Mouse (Mus musculus) CH12.LX (cell line): ENCODE results near the gene Gmpr2.

Experiments
- CHD2 ChIP-seq: IDR thresholded peaks from 2 replicates; pipeline ENCODE4 v1.6.1; 2011; ENCODE audit warnings: low read length, improper control_type of control experiment
- CTCF ChIP-seq, 2 experiments: IDR thresholded peaks in 1 of 2; conservative IDR thresholded peaks in 1 of 2; 2 replicates each; pipeline ENCODE4 v1.5.1; 2011 to 2012; ENCODE audit warnings: low read depth in 2 of 2, low read length in 2 of 2, improper control_type of control experiment in 1 of 2, inconsistent platforms in 1 of 2, mild to moderate bottlenecking in 1 of 2, moderate library complexity in 1 of 2
- ELF1 ChIP-seq: IDR thresholded peaks from 2 replicates; pipeline ENCODE4 v1.6.1; 2014; ENCODE audit warnings: low read depth, mild to moderate bottlenecking, inconsistent platforms, low read length, improper control_type of control experiment
- ETS1 ChIP-seq: conservative IDR thresholded peaks from 2 replicates; pipeline ENCODE4 v1.6.1; 2012; ENCODE audit warnings: low read depth, mild to moderate bottlenecking, inconsistent platforms, low read length, improper control_type of control experiment, moderate library complexity
- HCFC1 ChIP-seq: IDR thresholded peaks from 2 replicates; pipeline ENCODE4 v1.6.1; 2012; ENCODE audit warnings: low read depth, mild to moderate bottlenecking, inconsistent platforms, low read length, improper control_type of control experiment
- JUN ChIP-seq: IDR thresholded peaks from 2 replicates; pipeline ENCODE4 v1.6.1; 2011; ENCODE audit warnings: low read depth, mild to moderate bottlenecking, low read length, improper control_type of control experiment, moderate library complexity; ENCODE audit not compliant: insufficient read depth
- JUND ChIP-seq: conservative IDR thresholded peaks from 2 replicates; pipeline ENCODE4 v1.6.1; 2011; ENCODE audit warnings: low read depth, low read length, improper control_type of control experiment
- NELFE ChIP-seq: IDR thresholded peaks from 2 replicates; pipeline ENCODE4 v1.6.1; 2011; ENCODE audit warnings: low read depth, low read length, improper control_type of control experiment
- POLR2A ChIP-seq: IDR thresholded peaks from 2 replicates; pipeline ENCODE4 v1.6.1; 2011; ENCODE audit warnings: low read depth, mild to moderate bottlenecking, improper control_type of control experiment, low read length
- TBP ChIP-seq: conservative IDR thresholded peaks from 2 replicates; pipeline ENCODE4 v1.6.1; 2011; ENCODE audit warnings: low read depth, low read length, improper control_type of control experiment
- ZMIZ1 ChIP-seq: IDR thresholded peaks from 2 replicates; pipeline ENCODE4 v1.6.1; 2012; ENCODE audit warnings: low read depth, mild to moderate bottlenecking, inconsistent platforms, low read length, improper control_type of control experiment

DNA sequence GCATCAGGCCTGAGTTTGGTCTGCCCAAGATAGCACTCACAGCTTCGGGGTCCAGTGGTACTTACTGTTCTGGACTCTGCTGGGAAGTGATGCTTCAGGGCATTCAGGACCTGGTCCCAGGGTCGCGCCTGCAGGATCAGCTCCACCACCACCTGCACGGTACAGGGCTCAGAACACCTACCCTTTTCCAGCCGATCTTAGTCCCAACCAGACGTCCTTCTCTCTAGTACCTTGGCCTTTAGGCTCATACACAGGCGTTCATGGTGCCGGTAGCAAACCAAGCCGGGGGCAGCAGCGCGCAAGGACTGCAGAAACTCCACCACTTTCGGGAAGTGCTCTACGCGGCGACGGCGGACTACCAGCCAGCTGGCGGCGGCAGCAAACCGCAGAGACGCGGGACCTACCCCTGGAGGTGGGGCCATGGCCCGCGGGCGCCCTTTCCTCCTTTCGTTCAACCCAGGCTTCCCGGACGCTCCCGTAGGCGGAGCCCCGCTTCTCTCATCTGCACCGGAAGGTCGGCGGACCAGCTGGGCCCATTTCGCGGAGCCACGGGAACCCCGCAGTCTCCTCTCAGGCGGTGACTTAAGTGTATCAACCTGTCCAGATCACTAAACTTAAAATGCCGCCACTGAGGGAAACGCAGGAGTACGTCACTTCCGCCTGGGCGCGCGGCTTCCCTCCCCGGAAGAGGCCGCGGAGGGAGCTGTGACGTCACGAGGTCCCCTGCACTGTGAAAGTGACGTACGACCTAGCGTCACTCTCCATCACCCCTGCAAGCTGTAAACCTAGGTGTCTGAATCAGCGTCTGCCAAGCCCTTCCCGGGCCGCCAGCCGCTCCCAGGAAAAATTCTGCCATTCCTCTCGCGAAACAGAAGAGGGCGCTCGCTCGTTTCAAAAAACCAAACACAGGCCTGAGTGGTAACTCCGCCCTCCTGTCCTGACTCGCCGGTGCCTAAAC, 9.7 kb downstream of the Gmpr2 start, which contains the start of gene Tinf2:
- TF ChIP-seq CHD2 = peak; percentile 73; the same call in 1 of the 2 replicates
- peak; percentile 98 for TF ChIP-seq ETS1
- TF ChIP-seq TBP = 0 out of 2 replicates have a peak, but pooled peaks have one; percentile 43
- peak; percentile 84 for TF ChIP-seq HCFC1
- TF ChIP-seq CTCF (conservative IDR thresholded peaks at IDR 0.05 in 1 of 2, IDR thresholded peaks at IDR 0.05 in 1 of 2; ENCODE audit: low read depth in 2 of 2, low read length in 2 of 2) = peak; percentile 48 to 86
- peak; percentile 91 for TF ChIP-seq NELFE
- peak; percentile 71 for TF ChIP-seq JUND
- peak; percentile 91 for TF ChIP-seq ELF1
- TF ChIP-seq ZMIZ1 = peak; percentile 81
- TF ChIP-seq POLR2A = peak; percentile 79
- 0 out of 2 replicates have a peak, but pooled peaks have one; percentile 46 for TF ChIP-seq JUN
